Mouse (Mus musculus) retina, postnatal 7 days (tissue): ENCODE results near the gene Tnr.

Source experiments
- DNase-seq: peaks from one replicate; pipeline ENCODE4 v3.0.0-alpha.2; 2012; ENCODE audit warnings: low read depth, low spot score

Gene Tnr

DNA sequence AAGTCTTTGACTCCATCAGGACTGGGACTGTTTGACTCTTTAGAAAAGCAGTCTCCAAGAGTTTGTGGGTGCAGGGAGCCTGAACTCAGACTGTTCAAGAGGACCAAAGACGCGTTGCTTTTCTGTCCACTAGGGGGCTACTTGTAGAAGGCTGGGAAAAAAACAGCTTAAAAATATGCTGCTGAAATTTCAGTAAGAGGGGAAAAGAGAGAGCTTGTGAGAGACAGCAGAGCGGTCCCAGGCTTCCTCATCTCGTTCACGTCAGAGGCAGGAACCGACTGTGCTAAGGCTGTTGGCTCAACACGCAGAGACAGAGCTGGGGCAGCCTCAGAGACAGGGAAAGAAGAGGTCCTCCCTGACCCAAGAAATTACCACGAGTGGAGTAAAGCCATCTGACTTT lies at the start of gene Tnr:
TSS of gene Tnr (plus strand) at position 192 of the 400 bp plus-strand sequence.
- DNase-seq = peak; percentile 40

DNA sequence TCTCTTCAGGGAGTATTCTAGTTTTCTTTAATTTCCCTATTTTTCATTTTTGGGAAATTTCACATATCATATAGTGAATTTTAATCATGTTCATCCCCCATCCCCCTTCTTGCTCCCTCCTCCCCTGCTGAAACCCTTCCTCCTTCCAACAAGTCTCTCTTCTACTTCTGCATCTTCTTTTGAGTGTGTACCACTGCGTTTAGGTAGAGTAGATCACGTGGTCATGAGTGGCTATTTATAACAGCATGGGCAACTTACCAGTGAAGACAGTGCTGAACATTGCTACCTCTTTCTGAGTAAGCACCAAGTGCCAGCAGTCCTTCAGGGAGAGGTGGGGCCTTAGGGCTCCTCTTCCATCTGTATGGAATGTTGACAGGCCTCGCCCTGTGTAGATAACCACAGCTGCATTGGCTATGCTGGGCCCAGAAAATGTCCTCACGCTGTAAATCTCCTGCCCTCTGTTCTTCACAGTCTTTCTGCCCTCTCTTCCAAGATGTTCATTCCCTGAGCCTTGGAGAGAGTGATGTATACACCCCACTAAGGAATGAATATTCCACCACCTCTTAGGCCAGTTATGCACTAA lies 33.6 kb upstream of the Tnr start:
- DNase-seq = no peak

DNA sequence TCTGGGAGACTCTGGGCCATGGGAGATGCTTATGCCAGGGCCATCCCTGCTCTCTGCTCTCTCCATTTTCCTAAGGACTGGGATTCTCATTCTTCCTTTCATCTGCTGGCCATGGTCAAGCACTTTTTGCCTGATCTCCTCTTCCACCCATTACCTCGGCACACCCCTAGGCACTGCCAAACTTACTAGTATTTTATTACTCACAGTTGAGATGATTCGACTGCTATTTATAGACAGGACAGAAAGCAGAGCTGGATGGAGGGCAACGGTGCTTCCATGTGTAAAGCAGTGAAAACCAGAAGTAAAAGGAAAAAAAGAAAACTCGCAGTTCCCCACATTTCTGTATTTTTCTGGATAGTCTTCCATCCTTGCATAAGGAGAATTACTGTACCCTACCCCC lies 31.0 kb upstream of the Tnr start:
- DNase-seq = no peak

DNA sequence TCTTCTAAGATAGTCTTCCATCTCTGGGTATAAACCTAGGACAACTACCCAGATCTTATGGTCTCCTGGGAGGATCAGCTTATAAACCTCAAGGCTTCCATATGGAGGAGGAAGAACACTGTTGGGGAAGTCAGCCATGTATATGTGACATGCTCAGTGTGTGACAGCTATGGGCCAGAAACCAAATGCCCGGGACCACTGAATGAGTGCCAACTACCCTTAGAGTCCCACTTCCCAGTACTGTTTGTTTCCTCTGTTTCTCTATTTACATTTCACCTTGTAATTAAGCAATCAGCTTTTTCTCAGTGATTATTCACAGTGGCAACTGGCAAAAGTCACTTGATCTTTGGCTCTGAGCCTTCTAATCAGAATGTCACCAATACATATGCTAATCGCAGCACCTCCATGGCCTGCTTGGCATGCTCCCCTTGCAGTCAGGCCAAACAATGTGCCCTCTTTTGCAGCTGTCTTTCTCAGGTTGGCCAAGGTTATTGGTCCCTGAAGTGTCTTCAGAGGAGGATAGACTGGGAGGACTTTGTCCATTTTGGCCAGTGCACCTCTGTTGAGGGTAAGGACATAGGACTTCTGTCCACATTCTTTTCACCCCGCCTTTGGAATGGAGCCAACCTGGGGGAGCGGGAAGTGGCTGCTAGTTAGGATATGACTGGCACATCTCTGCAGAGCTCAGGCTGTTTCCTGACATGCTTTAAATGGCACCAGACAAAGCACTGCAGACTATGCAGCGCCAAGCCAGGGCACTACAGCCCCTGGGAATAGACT lies 29.7 kb upstream of the Tnr start:
- no peak for DNase-seq

DNA sequence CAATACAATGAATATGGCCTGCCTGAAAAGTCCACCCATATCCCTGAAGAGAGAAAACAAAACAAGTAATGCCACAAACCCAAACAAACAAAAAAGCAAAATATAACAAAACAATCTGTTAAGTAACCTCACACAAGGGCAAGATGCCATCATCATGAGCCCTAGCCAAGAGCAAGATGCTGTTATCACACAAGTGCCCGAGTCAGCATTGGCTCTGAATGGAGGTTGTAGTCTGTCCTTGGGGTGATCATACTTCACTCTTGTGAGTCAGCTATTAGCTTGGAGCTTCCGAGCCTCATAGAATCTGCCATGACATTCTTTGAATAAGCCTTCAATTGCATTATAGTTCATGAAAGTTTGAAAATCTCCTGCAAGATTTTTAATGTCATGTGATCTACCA lies 25.3 kb upstream of the Tnr start:
- DNase-seq = no peak

DNA sequence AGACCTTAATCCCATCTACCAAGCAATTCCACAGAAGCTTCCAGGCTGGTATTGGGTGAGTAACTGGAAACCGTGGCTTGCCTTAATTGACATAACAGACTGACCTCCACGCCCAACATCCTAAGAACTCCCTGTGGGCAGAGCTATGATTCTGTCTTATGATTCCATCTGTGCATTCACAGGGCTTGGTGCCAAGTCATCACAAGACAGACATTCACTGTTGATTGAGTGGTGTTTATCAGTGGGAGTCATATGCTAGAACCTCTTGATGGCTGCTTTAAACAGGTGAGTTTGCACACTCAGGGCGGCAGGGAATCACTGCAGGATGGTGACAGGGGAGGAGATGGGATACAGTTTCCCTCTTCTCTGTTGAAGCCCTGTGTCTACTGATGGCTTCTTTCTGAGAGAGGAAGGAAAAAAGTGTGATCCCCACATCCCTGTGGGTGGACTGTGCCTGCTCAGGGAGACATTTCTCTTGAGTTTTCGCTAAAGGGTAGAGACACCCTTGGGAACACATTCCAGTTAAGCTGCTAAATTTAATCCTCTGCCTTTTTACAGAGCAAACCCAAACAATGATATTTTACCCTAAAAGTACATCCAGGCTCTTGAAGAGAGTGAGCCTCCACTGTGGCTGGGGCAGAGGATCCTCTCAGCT lies 23.6 kb upstream of the Tnr start:
- DNase-seq = no peak

DNA sequence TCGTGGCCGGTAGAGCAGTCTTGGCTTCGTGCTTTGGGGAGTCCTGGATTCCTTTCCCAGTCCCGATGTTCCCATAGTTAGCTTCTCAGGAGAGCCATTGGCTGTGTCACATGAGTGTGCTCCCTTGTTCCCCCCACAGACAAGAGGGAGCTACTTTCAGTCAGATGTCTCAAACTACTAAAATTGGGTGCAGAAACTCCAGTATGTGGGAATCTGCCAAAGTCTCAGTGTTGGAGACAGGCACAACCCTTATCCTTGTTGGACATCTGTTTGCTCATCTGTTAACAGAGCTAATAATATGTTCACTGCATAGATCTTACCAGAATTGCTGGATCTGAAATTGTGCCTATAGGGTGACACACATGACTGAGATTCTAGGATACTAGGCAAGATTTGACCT lies 21.7 kb upstream of the Tnr start:
- DNase-seq = no peak

DNA sequence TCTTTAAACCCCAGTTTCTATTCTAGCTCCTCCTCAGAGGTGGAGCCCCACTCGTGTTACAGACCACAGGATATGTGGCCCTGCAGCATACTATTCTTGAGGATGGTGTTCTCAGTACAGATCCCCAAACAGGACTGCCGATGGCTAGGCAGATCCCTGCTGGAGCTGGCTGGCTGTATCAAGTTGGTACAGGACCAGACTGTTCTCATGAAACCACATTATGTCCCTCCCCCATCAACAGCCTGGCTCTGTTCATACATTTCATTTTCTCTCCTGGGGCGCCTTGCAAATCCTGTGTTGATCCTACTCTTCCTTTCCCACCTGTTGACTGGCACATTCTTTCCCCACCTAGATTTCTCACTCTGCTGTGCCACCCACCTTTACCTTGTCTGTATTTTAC lies 12.9 kb upstream of the Tnr start:
- no peak for DNase-seq

DNA sequence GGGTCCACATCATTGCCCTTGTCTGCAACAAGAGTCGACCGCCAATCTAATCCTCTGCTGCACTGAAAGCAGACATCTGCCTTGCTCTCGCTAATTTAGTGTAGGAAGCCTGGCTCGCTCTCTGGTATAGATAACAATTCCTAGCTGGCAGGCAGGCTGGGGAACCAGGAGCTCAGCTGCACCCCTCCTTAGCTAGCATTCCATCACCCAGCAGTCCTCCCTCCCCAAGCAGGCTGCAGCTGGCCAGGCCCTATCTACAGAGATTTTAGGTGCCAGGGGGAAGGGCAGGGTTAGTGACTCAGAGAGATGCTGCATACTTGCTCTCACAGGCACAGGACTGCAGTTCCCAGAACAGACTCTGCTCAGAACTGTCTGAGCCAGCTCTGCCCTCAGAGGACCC lies 5.9 kb upstream of the Tnr start:
- DNase-seq = no peak

DNA sequence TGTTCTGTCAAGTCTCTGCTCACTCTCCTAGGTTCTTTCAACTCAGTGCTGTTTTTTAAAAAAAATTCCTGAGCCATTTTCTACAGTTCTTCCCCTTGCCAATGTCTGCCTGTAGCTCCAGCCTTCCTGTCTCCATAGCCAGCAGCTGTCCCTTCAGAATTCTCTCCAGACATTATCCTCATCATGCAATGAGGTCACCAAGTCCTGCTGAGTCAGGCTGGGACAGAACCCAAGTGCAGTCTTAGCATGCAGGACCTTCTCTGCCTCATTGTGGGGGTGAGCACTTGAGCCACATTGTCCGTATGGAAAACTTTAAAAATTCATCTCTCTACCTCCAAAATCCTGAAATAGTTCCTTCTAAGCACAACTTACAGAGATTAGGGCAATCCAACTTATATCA lies 4.4 kb upstream of the Tnr start:
- DNase-seq = no peak

DNA sequence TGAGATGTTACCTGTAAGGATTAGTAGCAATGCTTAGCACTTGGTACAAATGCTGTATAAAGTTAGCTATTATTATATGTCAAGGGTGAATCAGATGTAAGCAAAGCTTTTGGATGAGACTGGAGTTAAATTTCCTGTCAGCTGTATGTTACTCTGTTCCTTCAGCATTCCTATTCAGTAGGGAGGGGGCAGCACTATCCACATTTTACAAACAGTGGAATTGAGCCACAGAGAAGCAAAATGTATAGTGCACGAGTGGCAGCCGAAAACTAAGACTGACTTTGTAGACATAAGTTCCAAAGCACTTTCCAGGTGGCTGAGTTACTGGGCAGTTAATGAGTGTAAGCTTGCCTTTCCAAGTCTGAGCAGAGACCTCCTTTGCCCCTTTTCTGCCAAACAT lies 500 bp upstream of the Tnr start:
- no peak for DNase-seq

DNA sequence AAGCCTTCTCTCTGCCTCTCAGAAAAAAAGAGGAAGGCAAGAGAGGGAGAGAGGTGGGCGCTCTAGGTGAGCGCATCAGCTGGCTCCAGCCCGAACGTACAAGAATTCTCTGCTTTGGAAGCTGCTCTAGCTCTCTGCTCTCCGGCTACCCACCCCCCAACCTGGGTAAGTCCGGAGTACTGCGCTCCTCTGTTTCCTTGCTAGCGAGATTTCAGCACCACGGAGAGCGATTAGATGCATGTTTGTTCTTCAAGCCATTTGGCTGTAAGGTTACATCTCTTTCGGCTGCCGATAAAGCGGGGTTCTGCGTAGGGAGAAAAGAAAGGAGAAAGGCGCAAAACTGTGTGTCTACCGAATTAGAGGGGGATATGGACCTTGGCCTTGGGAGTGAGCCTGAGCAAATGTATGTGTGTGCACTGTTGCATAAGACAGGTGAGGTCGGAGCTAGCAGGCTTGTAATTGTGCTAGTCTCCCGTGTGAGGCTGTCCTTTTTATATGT lies 531 bp downstream of the Tnr start:
- DNase-seq = peak; percentile 32

DNA sequence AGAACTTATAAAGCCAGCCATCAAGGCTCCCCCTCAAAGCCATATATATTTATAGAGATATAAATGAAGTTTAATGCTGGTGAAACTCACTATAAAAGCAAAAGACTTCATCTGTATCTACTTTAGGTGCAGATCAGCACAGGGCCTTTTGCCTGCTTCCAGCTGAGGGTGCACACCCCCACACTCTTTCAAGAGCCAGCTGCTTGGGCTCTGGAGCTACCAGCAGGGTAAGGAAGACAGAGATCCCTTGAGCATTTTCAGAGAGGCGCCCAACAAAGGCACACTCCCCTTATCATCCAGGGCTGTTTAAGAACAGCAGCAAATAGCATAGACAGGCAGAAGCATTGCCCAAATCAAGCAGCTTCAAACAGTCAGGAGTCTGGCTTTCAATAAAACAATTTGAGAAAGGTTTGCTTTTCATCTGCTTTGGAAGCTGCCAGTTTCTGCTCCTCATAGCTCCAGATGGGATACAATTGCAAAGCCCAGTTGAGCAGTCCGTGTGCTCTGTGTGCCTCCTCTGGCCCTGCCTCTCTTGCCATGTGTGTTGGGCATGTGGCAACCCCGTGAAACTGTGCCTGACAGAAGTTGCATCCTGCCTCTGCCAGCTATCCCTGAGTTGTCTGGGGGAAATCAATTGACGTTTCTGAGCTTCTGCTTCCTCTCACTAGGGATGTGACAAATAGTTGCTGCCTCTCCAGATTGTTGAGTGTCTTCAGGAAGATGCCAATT lies 9.4 kb downstream of the Tnr start:
- no peak for DNase-seq

DNA sequence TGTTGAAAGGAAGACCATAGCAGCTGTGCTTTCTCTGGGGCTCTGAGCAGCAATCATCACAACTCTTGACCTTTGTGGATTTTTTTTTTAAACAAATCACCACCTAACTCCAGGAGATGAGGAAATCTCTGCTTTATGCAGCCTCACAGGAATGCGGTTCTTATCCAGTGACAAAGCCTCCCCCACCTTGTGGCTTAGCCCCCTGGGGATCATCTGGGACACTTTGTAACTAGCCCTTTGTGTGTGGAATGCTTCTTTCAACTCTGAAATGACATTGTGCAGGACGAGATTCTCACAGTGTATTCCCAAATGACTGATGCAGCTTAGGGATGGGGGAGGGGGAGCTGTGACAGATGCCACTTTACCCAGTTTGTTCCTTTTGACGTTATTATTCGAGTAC lies 12.0 kb downstream of the Tnr start:
- no peak for DNase-seq

DNA sequence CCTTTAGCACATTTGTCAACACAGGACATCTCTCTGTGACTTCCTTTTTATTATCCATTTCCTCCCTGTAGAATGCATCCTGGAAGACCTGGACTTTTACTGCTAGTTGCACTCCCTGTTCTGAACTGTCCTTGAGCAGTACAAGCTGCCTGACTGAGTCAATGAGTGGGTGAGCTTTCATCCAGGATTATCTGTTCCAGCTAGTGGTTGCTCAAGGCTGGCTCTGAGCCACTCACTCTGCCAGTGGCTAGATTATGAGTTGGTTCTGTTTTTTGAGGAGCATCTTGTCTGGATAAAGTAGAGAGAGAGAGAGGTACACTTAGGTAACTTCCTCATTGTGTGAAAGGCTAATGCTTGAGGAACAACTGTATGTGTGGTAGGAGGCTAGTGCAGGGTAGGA lies 14.0 kb downstream of the Tnr start:
- no peak for DNase-seq

DNA sequence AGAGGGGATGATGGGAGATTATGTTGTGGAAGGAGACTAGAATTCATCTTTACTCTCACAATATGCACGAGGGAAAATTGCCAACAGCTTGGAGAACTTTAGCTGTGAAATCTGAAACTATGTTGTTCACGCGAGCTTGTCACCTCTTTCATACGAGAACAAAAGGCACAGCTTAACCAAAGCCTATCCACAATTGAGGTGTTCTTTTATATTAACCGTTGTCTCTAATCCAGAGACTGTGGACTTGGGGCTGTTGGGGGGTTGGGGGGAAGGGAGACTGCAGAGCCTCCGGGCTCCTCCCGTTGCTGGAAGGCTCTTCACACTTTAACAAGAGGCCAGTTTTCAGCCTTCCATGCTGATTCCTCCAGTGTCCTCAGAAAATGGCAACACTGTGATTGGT lies 14.5 kb downstream of the Tnr start:
- no peak for DNase-seq

DNA sequence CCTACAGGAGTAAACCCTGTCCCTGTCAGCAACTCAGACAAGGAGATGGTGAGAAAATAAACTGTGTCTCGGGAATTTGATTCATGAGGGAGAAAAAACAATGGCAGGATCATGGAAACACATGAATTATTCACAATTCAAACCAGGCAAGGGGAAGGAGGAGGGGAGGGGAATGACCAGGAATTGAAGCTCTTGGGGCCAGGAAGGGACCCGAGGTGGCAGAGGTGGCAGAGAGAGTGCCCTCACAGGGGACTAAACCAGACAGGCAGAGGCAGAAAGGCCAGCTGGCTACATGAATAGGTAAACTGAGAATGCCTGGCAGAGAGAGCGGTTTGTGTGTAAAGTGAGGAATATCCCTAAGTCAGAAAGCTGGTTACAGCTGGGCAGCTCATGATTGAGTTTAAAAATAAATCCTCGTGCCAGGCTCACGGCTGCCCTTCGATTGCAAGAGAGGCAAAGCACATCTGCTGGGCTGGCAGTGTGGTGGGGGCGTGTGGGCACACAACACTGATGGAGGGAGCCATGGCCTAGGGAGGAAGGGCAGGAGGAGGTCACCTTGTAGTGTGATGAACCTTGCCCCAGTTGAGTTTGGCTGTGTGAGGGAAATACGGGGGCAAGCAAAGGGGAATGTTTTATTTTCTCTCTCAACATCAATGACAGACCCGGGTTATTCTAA lies 22.0 kb downstream of the Tnr start:
- no peak for DNase-seq

DNA sequence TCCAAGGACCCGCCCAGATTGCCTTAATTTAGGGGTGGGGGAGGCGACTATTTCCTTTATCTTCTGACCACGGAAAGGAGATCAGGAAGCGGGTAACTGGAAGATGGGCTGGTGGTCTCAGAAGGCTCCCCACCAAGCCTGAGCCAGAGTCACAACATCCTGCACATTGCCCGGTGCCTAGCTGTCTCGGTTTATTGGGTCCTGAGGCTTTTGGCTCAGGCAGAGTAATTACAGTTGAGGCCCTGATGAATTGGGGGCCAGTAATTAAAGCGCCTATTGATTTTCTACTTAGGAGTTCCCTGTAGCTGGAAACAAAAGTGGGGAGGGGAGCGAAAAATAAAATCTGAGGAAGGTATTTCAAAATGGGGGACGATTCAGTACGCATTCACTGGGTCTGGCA lies 27.5 kb downstream of the Tnr start:
- DNase-seq = no peak

DNA sequence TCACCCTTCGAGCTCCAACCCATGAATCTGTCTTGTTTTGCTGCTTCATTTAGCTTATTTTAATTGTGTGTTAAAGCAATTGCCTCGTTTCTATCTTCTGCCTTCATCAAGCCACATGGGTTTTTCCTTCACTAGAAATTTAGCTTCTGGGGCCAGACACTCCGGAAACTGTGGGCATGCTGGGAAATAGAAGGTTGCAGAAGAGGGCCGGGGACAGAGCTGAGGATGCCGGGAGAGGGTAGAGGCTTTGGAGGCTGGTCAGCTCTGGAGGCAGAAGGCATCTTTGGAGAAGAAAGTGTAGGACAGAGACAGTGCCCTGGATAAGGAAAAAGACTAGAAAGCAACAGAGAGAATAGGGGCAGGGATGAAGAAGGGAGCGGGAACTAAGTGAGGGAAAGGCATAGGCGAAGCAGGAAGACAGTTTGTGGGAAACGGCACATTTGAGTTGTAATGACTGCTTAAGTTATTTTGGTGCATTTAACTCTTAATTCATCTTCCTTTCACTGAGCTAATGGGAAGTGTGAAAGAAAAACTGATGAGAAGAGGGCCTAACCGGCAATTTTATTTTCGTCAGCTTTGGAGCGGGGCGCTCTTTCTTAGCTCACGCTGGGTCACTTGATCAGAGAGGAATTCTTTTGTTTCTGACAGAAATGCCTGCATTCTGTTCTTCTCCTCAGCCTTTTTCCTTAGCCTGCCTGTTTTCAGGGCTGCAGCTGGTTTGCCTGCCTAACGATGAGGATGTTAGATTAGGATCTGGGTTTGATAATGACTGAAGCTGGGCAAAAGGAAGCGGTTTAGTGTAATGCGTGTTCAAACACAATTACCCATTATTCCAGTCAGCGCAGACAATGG lies 28.2 kb downstream of the Tnr start:
- DNase-seq = no peak

DNA sequence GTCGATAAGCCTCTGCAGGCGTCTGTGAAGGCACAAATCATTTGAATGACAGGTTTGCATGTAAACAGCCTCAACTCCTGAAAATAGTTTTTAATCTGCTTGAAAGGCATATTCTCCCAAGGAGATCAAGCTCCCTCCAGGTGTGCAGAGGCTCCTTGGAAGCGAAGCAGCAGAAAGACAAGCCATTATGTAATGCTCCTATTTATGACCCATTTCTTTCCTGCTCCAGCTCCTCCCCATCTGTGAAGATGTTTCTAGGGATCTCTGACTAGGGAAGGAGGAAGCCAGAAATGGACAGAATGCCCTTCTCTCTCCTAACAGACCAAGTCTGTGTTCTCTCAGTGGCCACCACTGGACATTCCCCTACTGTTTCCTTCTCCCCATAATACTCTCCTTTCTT lies 38.0 kb downstream of the Tnr start:
- DNase-seq = no peak

DNA sequence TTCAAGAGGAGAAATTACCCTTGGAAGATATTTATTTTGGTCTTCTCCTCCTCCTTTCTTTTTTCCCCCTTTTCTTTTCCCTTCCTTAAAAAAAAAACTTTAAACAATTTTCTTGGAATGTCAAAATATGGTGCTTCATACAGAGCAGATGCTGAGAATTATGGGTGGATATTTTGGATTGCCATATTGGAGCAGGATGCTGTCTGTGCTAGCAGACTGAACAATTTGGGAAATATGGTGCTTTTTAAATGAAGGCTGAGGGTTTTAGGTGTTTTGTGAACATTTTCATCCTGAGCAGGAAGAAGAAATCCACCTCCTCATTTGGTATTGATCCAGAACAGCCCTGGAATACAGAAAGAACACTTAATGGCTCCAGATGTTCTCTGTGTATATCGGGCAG lies 41.6 kb downstream of the Tnr start:
- no peak for DNase-seq
